Mouse (Mus musculus): ENCODE measurements around the gene Pomgnt1.

DNA sequence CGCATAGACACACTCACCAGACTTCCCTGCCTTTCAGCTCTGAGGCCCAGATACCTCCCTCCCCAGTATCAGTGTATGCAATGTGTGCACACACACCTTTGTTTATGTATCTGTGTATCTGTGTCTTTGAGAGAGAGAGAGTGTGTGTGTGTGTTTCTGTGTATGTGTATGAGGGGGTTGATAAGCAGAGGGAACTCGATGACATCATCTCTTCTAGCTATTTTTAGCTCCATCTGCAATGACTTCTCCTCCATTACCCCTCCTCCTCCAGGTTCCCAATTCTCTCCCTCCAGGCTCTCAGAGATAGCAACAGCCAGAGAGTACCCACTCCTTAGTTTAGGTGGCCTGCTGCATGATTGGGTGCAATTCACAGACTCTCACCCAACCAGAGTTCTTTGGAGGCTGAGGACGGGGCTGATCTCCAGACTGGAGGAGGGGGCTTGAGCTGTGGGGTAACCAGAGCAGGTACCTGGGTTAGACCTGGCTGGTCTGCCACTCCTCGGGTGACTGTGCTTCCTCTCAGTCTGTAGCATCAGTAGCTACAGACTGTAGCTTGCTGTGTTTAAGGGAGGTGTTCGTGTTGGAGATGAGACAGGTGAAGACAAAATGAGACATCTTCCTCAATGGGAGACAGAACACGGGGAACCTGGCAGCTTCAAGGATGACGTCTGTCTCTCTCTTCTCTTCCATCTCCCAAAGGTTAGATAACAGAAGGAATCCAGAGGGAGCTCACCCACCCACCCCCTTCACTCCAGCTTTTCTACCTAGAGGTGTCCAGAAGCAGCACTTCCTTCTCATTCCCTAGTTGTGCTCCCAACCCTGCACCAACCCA is 52.3 kb downstream of the Pomgnt1 start:
- no peak for TF ChIP-seq CTCF (IDR thresholded peaks at IDR 0.05)
- TF ChIP-seq EP300 (IDR thresholded peaks at IDR 0.05): no peak
